Mouse (Mus musculus) small intestine, adult 2 months (tissue): ENCODE results near the gene Mrpl2.

Source experiments
- CTCF ChIP-seq: fragments of 200-500 bp; IDR thresholded peaks from 2 replicates; pipeline ENCODE4 v1.5.1; 2012; ENCODE audit warnings: low read depth, mild to moderate bottlenecking, control low read depth, inconsistent platforms, low read length, moderate library complexity, mixed read lengths; ENCODE audit not compliant: insufficient replicate concordance, insufficient read length; ENCODE audit errors: extremely low read depth
- POLR2A ChIP-seq: fragments of 200-500 bp; IDR thresholded peaks from 2 replicates; pipeline ENCODE4 v1.6.1; 2012; ENCODE audit warnings: low read depth, mild to moderate bottlenecking, control low read depth, inconsistent platforms, low read length, moderate library complexity

DNA sequence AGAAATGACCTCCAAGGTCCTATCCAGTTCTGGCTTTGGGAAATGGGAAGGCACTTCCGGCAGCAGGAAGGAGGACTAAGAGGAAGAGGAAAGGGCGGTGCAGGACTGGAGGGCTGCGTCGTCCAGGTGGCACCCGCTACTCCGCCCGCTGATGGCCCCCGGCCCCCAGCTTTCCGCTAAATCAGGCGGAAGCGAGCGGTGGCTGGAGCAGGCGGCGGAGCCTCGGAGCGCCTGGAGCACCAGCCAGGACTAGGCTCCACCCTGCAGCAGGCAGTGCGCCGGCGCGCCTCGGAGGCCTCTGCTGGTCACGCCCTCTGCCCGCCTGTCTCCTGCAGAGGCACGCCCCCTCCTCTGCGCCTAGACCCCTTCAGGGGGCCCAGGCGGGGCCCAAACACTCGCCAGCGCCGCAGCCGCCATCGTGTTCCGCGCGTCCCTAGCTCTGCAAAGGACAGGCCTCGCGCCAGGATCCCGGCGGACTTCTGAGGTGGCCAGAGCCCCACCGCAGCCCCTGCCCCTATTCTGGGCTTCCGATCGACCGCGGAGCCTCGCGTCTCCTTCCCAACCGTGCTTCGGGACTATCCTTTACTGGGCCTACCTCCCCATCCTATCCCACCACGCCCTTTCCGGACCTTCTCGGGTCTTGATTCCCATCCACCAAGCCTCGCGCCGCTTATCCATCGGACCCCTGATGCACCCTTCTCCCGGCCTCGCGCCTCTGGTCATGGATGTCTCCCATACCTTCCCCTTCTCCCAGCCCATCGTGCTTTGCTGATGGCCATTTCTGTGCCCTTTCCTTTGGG lies 4.4 kb downstream of the Mrpl2 start, which contains the start of gene Cul7:
- TF ChIP-seq POLR2A (no peak), CTCF (no peak)
